Mouse (Mus musculus) 3T3-L1 (cell line): ENCODE measurements at regions not wholly inside any gene's neighbourhood (a gene's known extent, or its start where the extent isn't known, plus 50 kb on each side); places are given as distances from the start of the nearest gene placed in this dataset.

Experiments used
- DNase-seq: peaks from one replicate; pipeline ENCODE4 v3.0.0-alpha.2; 2015; ENCODE audit warnings: low read depth, low spot score

- DNase-seq: no peak
Measured at GRCm38 (mm10) chr8:12503344-12503743, 69.5 kb upstream of the Spaca7 start.

DNA sequence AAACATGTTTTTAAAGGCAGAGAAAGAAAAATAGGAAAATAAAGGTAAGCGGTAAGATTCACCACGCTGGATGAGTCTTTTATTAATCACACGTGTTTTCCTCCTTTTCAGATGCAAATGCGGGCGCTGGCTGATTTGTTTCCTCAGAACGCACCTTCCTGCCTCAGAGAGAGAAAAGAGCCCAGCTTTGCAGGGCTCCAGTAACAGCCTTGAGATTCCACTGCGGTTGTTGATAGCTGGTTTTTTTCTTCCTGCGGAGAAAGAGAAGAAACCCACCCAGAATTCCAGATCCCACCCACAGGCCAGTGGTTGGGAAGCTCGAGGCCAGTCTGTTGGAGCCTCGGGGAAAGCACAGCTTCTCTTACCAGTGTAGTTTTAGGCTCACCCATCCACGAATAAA, 68.6 kb upstream of the Spaca7 start:
- DNase-seq: no peak

GRCm38 (mm10) chr8:12504777-12505176, 68.1 kb upstream of the Spaca7 start:
- DNase-seq: no peak

GRCm38 (mm10) chr8:12510233-12510632, 62.6 kb upstream of the Spaca7 start:
- DNase-seq: no peak

DNA sequence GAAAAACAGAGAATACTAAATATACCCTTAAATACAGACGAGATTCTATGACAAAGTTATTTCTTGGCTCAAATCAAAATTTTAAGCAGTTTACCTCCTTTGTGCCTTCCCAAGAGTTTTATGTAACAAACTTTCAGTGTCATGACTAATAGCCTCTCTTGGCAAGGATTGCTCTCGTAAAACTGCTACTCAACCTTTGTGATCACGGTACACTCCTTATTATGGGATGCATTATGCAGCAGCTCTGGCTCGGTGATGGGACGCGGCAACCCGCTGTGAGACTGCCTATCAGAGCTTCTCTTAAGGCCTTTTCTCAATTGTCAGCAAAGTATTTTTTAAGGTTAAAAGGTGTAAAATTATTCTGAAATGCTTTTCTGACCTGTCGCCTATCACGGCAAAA, 59.8 kb upstream of the Spaca7 start:
- peak; percentile 10 for DNase-seq

GRCm38 (mm10) chr8:12514138-12514537, 58.7 kb upstream of the Spaca7 start:
- DNase-seq: no peak

- no peak for DNase-seq
Measured at GRCm38 (mm10) chr8:12521636-12522035, 51.2 kb upstream of the Spaca7 start.
